Mouse (Mus musculus) forebrain, embryonic 11.5 days (tissue): ENCODE results near the gene Rinl. TPM values are rescaled to one million over a fixed set of nuclear protein-coding genes. Genes with fewer than 3 reads are reported as not detected.

Experiments used
- ATAC-seq: fragments of 200-750 bp; cut with Nextera tagmentation; replicated peaks from 2 replicates; pipeline ENCODE4 v1.8.0; 2017; ENCODE audit warnings: moderate TSS enrichment; ENCODE audit not compliant: low FRiP score
- DNase-seq: peaks from one replicate; pipeline ENCODE4 v3.0.0-alpha.2; 2017; ENCODE audit warnings: low spot score
- H3K27ac ChIP-seq: fragments of 300-500 bp; sonication (generic); 2 replicates; pipeline ENCODE4 v1.5.1; 2014; ENCODE audit warnings: low read depth, low read length
- H3K27me3 ChIP-seq: fragments of 300-500 bp; sonication (generic); 2 replicates; pipeline ENCODE4 v1.6.1; 2014; ENCODE audit warnings: mild to moderate bottlenecking, low read length, mixed read lengths; ENCODE audit not compliant: control insufficient read depth, insufficient read depth
- H3K36me3 ChIP-seq: fragments of 300-500 bp; sonication (generic); 2 replicates; pipeline ENCODE4 v1.6.1; 2014; ENCODE audit warnings: mild to moderate bottlenecking, low read length, moderate library complexity, mixed read lengths; ENCODE audit not compliant: control insufficient read depth, insufficient read depth
- H3K4me1 ChIP-seq: fragments of 300-500 bp; sonication (generic); replicated peaks from 2 replicates; pipeline ENCODE4 v1.6.1; 2014; ENCODE audit warnings: low read length, mixed read lengths; ENCODE audit not compliant: control insufficient read depth, insufficient read depth
- H3K4me2 ChIP-seq: fragments of 300-500 bp; sonication (generic); 2 replicates; pipeline ENCODE4 v1.6.1; 2014; ENCODE audit warnings: low read depth, mild to moderate bottlenecking, low read length, moderate library complexity, mixed read lengths; ENCODE audit not compliant: severe bottlenecking
- H3K4me3 ChIP-seq: fragments of 300-500 bp; sonication (generic); 2 replicates; pipeline ENCODE4 v1.5.1; 2014; ENCODE audit warnings: low read depth, low read length
- H3K9ac ChIP-seq: fragments of 300-500 bp; sonication (generic); 2 replicates; pipeline ENCODE4 v1.6.1; 2014; ENCODE audit warnings: low read length
- H3K9me3 ChIP-seq: fragments of 300-500 bp; sonication (generic); 2 replicates; pipeline ENCODE4 v1.6.1; 2016; ENCODE audit warnings: low read length, mixed read lengths; ENCODE audit not compliant: control insufficient read depth
- WGBS: fragments of 180-500 bp; shearing (Covaris S2); extraction: QIAGEN DNeasy Blood & Tissue Kit; methylation state at CpG from one replicate; pipeline ENCODE4 v1.1.7; 2014; 5-methylcytosine and 5-hydroxymethylcytosine counted together
- polyA plus RNA-seq: library from polyadenylated mRNA; unstranded; fragments of >200 nt; fragmentation: Nextera tagmentation; extraction: Ambion mirVana; gene quantifications from 2 replicates; pipeline ENCODE4 v1.2.1, GENCODE M21; 2014

Rinl gene
- polyA plus RNA-seq, 1 experiment from 2014 or later, result 2.1 TPM

GRCm38 (mm10) chr7:28814306-28815034 lies 25.7 kb downstream of the Rinl start:
- Histone ChIP-seq H3K27me3 (no peaks in the 10 kb centered on the region), H3K4me3 (no peak overlapping the region), H3K36me3 (peaks cover 52% of the 10 kb centered on the region), H3K27ac (no peak overlapping the region), H3K4me2 (no peak overlapping the region), H3K9ac (no peak overlapping the region), H3K4me1 (peaks cover 26% of the 10 kb centered on the region), H3K9me3 (no peaks in the 10 kb centered on the region)
- ATAC-seq (no peak), DNase-seq (no peak)
- 89% methylated on average over 5 of the region's 5 CpGs for WGBS

GRCm38 (mm10) chr7:28815230-28815629 lies 26.5 kb downstream of the Rinl start:
- Histone ChIP-seq H3K4me2 (no peak overlapping the region), H3K4me1 (peaks cover 30% of the 10 kb centered on the region), H3K9ac (no peak overlapping the region), H3K27me3 (no peaks in the 10 kb centered on the region), H3K9me3 (no peaks in the 10 kb centered on the region), H3K4me3 (no peak overlapping the region), H3K27ac (no peak overlapping the region), H3K36me3 (peaks cover 56% of the 10 kb centered on the region)
- no peak for ATAC-seq
- no peak for DNase-seq
- WGBS, result 93% methylated on average over 9 of the region's 9 CpGs

- no peak overlapping the region for H3K27ac ChIP-seq
- no peaks in the 10 kb centered on the region for H3K27me3 ChIP-seq
- no peak overlapping the region for H3K9ac ChIP-seq
- peaks cover 66% of the 10 kb centered on the region for H3K36me3 ChIP-seq
- DNase-seq (no peak), ATAC-seq (no peak)
- no peak overlapping the region for H3K4me2 ChIP-seq
- no peaks in the 10 kb centered on the region for H3K9me3 ChIP-seq
- WGBS, result 87% methylated on average over 9 of the region's 9 CpGs
- H3K4me1 ChIP-seq, result peaks cover 32% of the 10 kb centered on the region
- no peak overlapping the region for H3K4me3 ChIP-seq
These were observed 27.4 kb downstream of the Rinl start for GRCm38 (mm10) chr7:28816201-28816600.

GRCm38 (mm10) chr7:28816920-28817319 lies 28.2 kb downstream of the Rinl start:
- H3K4me2 ChIP-seq, result no peak overlapping the region
- H3K9ac ChIP-seq, result no peak overlapping the region
- H3K36me3 ChIP-seq, result peaks cover 72% of the 10 kb centered on the region
- no peak for ATAC-seq
- H3K27me3 ChIP-seq, result no peaks in the 10 kb centered on the region
- H3K9me3 ChIP-seq, result no peaks in the 10 kb centered on the region
- WGBS, result 94% methylated on average over 10 of the region's 10 CpGs
- H3K4me1 ChIP-seq, result peaks cover 31% of the 10 kb centered on the region
- no peak overlapping the region for H3K27ac ChIP-seq
- H3K4me3 ChIP-seq, result no peak overlapping the region
- DNase-seq, result no peak

GRCm38 (mm10) chr7:28817524-28817923 lies 28.8 kb downstream of the Rinl start:
- 80% methylated on average over 6 of the region's 6 CpGs for WGBS
- no peak for DNase-seq
- Histone ChIP-seq H3K9me3 (no peaks in the 10 kb centered on the region), H3K4me1 (peaks cover 25% of the 10 kb centered on the region), H3K36me3 (peaks cover 76% of the 10 kb centered on the region), H3K27me3 (no peaks in the 10 kb centered on the region), H3K4me3 (no peak overlapping the region), H3K4me2 (no peak overlapping the region), H3K9ac (no peak overlapping the region), H3K27ac (no peak overlapping the region)
- no peak for ATAC-seq

GRCm38 (mm10) chr7:28817957-28818356 lies 29.2 kb downstream of the Rinl start:
- Histone ChIP-seq H3K4me3 (no peak overlapping the region), H3K27ac (no peak overlapping the region), H3K36me3 (peaks cover 76% of the 10 kb centered on the region), H3K9ac (no peak overlapping the region), H3K9me3 (no peaks in the 10 kb centered on the region), H3K4me1 (peaks cover 22% of the 10 kb centered on the region), H3K27me3 (no peaks in the 10 kb centered on the region), H3K4me2 (no peak overlapping the region)
- ATAC-seq (no peak), DNase-seq (no peak)
- WGBS, result 84% methylated on average over 4 of the region's 4 CpGs

GRCm38 (mm10) chr7:28818436-28818835 lies 29.7 kb downstream of the Rinl start:
- WGBS, result 90% methylated on average over 18 of the region's 18 CpGs
- ATAC-seq (no peak), DNase-seq (no peak)
- Histone ChIP-seq H3K4me2 (no peak overlapping the region), H3K4me1 (peaks cover 22% of the 10 kb centered on the region), H3K4me3 (no peak overlapping the region), H3K27me3 (no peaks in the 10 kb centered on the region), H3K27ac (no peak overlapping the region), H3K36me3 (peaks cover 73% of the 10 kb centered on the region), H3K9ac (no peak overlapping the region), H3K9me3 (no peaks in the 10 kb centered on the region)

GRCm38 (mm10) chr7:28818861-28819452 lies 30.2 kb downstream of the Rinl start:
- Histone ChIP-seq H3K9ac (no peak overlapping the region), H3K27me3 (no peaks in the 10 kb centered on the region), H3K4me2 (no peak overlapping the region), H3K4me3 (no peak overlapping the region), H3K36me3 (peaks cover 68% of the 10 kb centered on the region), H3K9me3 (no peaks in the 10 kb centered on the region), H3K27ac (no peak overlapping the region), H3K4me1 (peaks cover 20% of the 10 kb centered on the region)
- ATAC-seq (no peak), DNase-seq (no peak)
- 85% methylated on average over 4 of the region's 4 CpGs for WGBS

- H3K36me3 ChIP-seq, result peaks cover 63% of the 10 kb centered on the region
- WGBS, result 91% methylated on average over 4 of the region's 4 CpGs
- no peaks in the 10 kb centered on the region for H3K9me3 ChIP-seq
- H3K27ac ChIP-seq, result peak overlapping the region; percentile 50; the same call in 1 of the 2 replicates
- DNase-seq (no peak), ATAC-seq (no peak)
- peaks cover 19% of the 10 kb centered on the region for H3K4me1 ChIP-seq
- H3K4me2 ChIP-seq, result no peak overlapping the region
- no peak overlapping the region for H3K4me3 ChIP-seq
- H3K9ac ChIP-seq, result no peak overlapping the region
- no peaks in the 10 kb centered on the region for H3K27me3 ChIP-seq
These were observed 30.8 kb downstream of the Rinl start for GRCm38 (mm10) chr7:28819571-28819970.
